In the genomic region with DNA sequence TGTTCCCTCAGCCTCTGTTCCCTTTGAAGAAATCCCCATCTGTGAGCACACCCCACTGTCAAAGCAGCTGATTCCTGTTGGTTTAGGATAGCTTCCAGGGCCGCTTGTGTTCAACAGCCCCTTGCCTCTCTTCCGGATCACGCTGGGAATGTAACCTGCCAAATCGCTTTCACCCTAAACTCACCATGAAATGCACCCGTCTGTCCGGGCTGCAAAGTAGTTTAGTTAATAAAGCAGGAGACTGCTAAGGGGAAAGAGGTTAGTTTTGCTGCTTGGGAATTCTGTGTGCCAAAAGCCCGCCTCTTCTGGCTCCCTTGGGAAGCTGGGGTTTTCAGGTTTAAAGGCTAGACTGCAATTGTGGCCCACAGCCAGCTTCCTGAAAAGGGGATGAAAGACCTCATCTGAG, we compare ENCODE assay signal across 8 mouse cellular contexts.
DNase-seq lines count a peak whose midpoint lies in the region; ATAC-seq and TF ChIP-seq lines count a peak whose summit lies in the region.

No protein-coding gene starts in this region.

- TF ChIP-seq CTCF in hindbrain, postnatal 0 days (IDR thresholded peaks at IDR 0.05; ENCODE audit: low read depth): no peak
- no peak for TF ChIP-seq CTCF in thymus, adult 2 months (IDR thresholded peaks at IDR 0.05; ENCODE audit: borderline replicate concordance, control insufficient read depth, extremely low read depth, insufficient read depth, low read length, poor library complexity)

- H3K9me3 ChIP-seq in hindbrain, postnatal 0 days (ENCODE audit: low read length): no peaks in the 10 kb centered on the region

- H3K27me3 ChIP-seq in hindbrain, postnatal 0 days (ENCODE audit: insufficient read depth, low read length): 0 out of 2 replicates have a peak, but pooled peaks cover 4% of the 10 kb centered on the region
- H3K27me3 ChIP-seq in thymus, adult 2 months (ENCODE audit: control insufficient read depth, insufficient read depth, low read length): no peaks in the 10 kb centered on the region; the same call in 1 of the 2 replicates

- ATAC-seq in hindbrain, postnatal 0 days: peak; percentile 61; the same call in 1 of the 2 replicates

- H3K9ac ChIP-seq in hindbrain, postnatal 0 days (replicated peaks; ENCODE audit: low read length): no peak overlapping the region

- peak; percentile 95 for DNase-seq in heart, adult 11 months
- no peak for DNase-seq in heart, postnatal 25 days (ENCODE audit: low spot score)
- peak; percentile 29 for DNase-seq in adrenal gland, postnatal 25 days
- peak; percentile 32 for DNase-seq in gastrocnemius, postnatal 14 days
- DNase-seq in hindbrain, postnatal 0 days (ENCODE audit: low spot score): peak; percentile 85
- peak; percentile 18 for DNase-seq in lung, postnatal 36 days
- no peak for DNase-seq in thymus, adult 2 months
- no peak for DNase-seq in left cerebral cortex, adult 8-10 months (ENCODE audit: low spot score in 2 of 2)

- H3K27ac ChIP-seq in hindbrain, postnatal 0 days: no peak overlapping the region
- H3K27ac ChIP-seq in thymus, adult 2 months (ENCODE audit: control insufficient read depth, insufficient read depth, low read length): no peak overlapping the region

- H3K4me1 ChIP-seq in hindbrain, postnatal 0 days (ENCODE audit: insufficient read depth, low read length): no peaks in the 10 kb centered on the region
- no peaks in the 10 kb centered on the region for H3K4me1 ChIP-seq in thymus, adult 2 months (replicated peaks; ENCODE audit: control insufficient read depth, insufficient read depth, low read length)

- no peak overlapping the region for H3K4me3 ChIP-seq in hindbrain, postnatal 0 days (ENCODE audit: low read length)
- H3K4me3 ChIP-seq in thymus, adult 2 months (ENCODE audit: control insufficient read depth, insufficient read depth, low read length): no peak overlapping the region

- WGBS in hindbrain, postnatal 0 days: 5% methylated on average over 7 of the region's 7 CpGs
- 82% methylated on average over 7 of the region's 7 CpGs for WGBS in thymus, adult 2 months

- H3K4me2 ChIP-seq in hindbrain, postnatal 0 days (ENCODE audit: low read depth, low read length): no peak overlapping the region

- H3K36me3 ChIP-seq in hindbrain, postnatal 0 days (ENCODE audit: insufficient read depth, low read length): no peaks in the 10 kb centered on the region
- no peaks in the 10 kb centered on the region for H3K36me3 ChIP-seq in thymus, adult 2 months (ENCODE audit: control insufficient read depth, insufficient read depth, low read length)

- intact Hi-C loops in heart, postnatal 25 days (cut with DNase I): no loop called here
- intact Hi-C loops in gastrocnemius, postnatal 14 days (cut with DNase I; ENCODE audit: low total_unique reads): no loop called here

- no peak for TF ChIP-seq POLR2A in thymus, adult 2 months (IDR thresholded peaks at IDR 0.05; ENCODE audit: control insufficient read depth, extremely low read depth, insufficient read depth, low read length, poor library complexity)

Comparison
In these comparisons a context has a peak if more than half of its experiments do, and no peak if none do; other contexts are left out.
1. DNase-seq: peak in heart, adult 11 months (single experiment), adrenal gland, postnatal 25 days (single experiment), gastrocnemius, postnatal 14 days (single experiment), hindbrain, postnatal 0 days (single experiment) and lung, postnatal 36 days (single experiment); none in heart, postnatal 25 days (single experiment), thymus, adult 2 months (single experiment) and left cerebral cortex, adult 8-10 months (0 of 2).